Mouse (Mus musculus) MEL (cell line): ENCODE measurements around the gene Gm1043.

Source experiments
- POLR2A ChIP-seq, 2 experiments: IDR thresholded peaks; 2 replicates each; pipeline ENCODE4 v1.6.1; 2011 to 2012; ENCODE audit warnings: low read length in 2 of 2, mild to moderate bottlenecking in 2 of 2, control low read depth in 1 of 2, improper control_type of control experiment in 1 of 2, low read depth in 1 of 2, moderate library complexity in 1 of 2; ENCODE audit not compliant: control insufficient read depth in 1 of 2, insufficient read depth in 1 of 2, poor library complexity in 1 of 2
- POLR2AphosphoS2 ChIP-seq: IDR thresholded peaks from 2 replicates; pipeline ENCODE4 v1.6.1; 2011; ENCODE audit warnings: low read length, improper control_type of control experiment
- USF1 ChIP-seq: IDR thresholded peaks from 2 replicates; pipeline ENCODE4 v1.6.1; 2014; ENCODE audit warnings: low read depth, mild to moderate bottlenecking, inconsistent platforms, low read length, improper control_type of control experiment, moderate library complexity
- ZNF384 ChIP-seq: IDR thresholded peaks from 2 replicates; pipeline ENCODE4 v1.6.1; 2012; ENCODE audit warnings: low read depth, mild to moderate bottlenecking, inconsistent platforms, low read length, improper control_type of control experiment

DNA sequence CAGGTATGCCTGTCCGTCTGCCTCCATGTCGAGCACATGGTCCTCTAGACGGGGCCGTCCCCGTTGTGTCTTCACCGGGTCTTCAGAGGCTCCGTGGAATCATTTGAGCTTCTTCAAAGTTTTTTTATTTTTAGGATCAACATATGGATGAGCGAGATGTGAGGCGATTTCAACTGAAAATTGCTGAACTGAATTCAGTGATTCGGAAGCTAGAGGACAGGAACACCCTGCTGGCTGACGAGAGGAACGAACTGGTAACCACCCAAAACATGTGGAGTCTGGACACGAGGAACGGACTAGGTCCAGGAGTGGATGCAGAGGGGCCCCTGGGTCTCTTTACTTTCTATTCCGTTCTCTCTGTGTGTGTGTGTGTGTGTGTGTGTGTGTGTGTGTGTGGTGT lies 16.5 kb downstream of the Gm1043 start:
- TF ChIP-seq POLR2A (IDR thresholded peaks at IDR 0.05; ENCODE audit: control insufficient read depth in 1 of 2, insufficient read depth in 1 of 2, low read depth in 1 of 2, low read length in 2 of 2, poor library complexity in 1 of 2) (no peak), USF1 (no peak), ZNF384 (no peak), POLR2AphosphoS2 (no peak)
